Mouse (Mus musculus) spleen, postnatal 10 days (tissue): ENCODE data around the gene Esp38.
"Not testable (repeated sequence)": the region's sequence is repeated elsewhere in the genome, so short reads cannot be mapped to it uniquely, and the experiment has no call there.

ENCODE experiments used
- DNase-seq, 2 experiments: peaks; one replicate each; pipeline ENCODE4 v3.0.0; 2021 to 2022; ENCODE audit warnings: low spot score in 2 of 2

Gene Esp38

DNA sequence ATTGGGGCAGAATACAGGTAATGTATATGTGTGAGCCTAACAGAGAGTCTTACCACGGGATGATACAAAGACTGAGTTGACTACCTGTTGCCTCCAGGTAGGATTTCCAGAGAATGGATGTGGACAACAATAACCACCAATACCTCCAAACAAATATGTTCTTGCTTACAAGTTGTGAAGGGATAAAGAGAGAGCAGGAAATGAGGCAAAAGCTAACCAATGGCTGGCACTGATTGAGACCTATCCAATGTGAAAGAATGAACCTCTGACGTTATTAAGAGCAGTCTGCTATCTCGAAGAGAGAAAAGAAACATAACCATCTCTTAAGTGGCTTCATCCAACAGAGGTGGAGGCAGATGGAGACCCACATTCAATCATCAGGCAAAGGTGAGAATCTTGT is at the start of gene Esp38:
TSS of gene Esp38 (plus strand) at position 301 of the 400 bp plus-strand sequence.
- no peak for DNase-seq

DNA sequence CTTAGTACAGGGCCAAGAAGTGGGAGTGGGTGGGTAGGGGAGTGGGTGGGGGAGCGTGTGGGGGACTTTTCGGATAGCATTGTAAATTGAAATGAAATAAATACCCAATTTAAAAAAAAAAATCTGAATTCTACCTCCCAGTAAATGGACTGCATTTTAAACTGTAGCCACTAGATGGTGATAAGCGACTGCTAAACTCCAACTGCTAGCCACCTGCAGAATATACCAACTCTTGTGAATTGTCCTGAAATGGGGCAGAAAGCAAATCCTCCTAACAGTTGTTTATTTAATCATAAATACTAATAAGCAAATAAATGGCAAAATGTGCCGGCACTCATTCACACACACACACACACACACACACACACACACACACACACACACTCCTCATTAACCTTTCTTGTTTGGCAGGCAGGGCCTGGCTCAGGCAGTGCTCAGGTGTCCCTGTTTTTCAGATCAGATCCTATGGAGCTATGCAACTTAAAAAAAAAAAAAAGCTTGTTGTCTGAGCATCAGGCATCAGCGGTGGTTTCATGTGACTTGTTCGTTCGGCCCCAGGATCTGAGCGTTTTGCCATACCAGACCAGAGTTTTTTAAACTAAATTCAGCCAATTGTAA is 47.3 kb upstream of the Esp38 start:
- not testable (repeated sequence) for DNase-seq
